ENCODE assay signal across 24 mouse cellular contexts in genomic region chr15:64618471-64618870, GRCm38 (mm10).
DNase-seq lines count a peak whose midpoint lies in the region; ATAC-seq and TF ChIP-seq lines count a peak whose summit lies in the region.
"Had no signal": no experiment of that assay in that cellular context is flagged by ENCODE, and none has a peak within 500 bp of the region (broad histone marks: within the 10 kb centered on the region; RNA-seq: fewer than 3 reads in every experiment).

No protein-coding gene starts in this region.

- no peaks in the 10 kb centered on the region for H3K9me3 ChIP-seq in embryonic facial prominence, embryonic 14.5 days (ENCODE audit: control insufficient read depth, low read length)
- no peaks in the 10 kb centered on the region for H3K9me3 ChIP-seq in embryonic facial prominence, embryonic 10.5 days
- no peaks in the 10 kb centered on the region for H3K9me3 ChIP-seq in limb, embryonic 14.5 days (ENCODE audit: control insufficient read depth, low read length)
- H3K9me3 ChIP-seq: embryonic facial prominence, embryonic 12.5 days; heart, embryonic 10.5 days; hindbrain, embryonic 10.5 days; intestine, embryonic 15.5 days had no signal

- 64% methylated on average over 3 of the region's 3 CpGs for WGBS in embryonic facial prominence, embryonic 14.5 days
- 81% methylated on average over 3 of the region's 3 CpGs for WGBS in embryonic facial prominence, embryonic 10.5 days
- WGBS in limb, embryonic 14.5 days = 59% methylated on average over 3 of the region's 3 CpGs

- DNase-seq in embryonic facial prominence, embryonic 14.5 days (ENCODE audit: low spot score) = peak; percentile 24
- DNase-seq in embryonic facial prominence, embryonic 10.5 days (ENCODE audit: low spot score) = no peak
- DNase-seq in 3134 (ENCODE audit: extremely low read depth, insufficient read length, low spot score) (peak; percentile 51), NIH3T3 (ENCODE audit: low read depth) (peak; percentile 84)
- DNase-seq in limb, embryonic 14.5 days (ENCODE audit: low spot score) = peak; percentile 63
- no peak for DNase-seq in adrenal gland, postnatal 25 days
- no peak for DNase-seq in T-cell, adult 2 months (ENCODE audit: low spot score)
- DNase-seq: adrenal gland, adult 2 months; adrenal gland, postnatal 36 days; cerebellum, adult 2 months; cerebellum, postnatal 14 days; embryo, embryonic 11 days; gastrocnemius, postnatal 10 days; heart, adult 18-20 months; heart, postnatal 14 days; kidney, adult 18-20 months had no signal

- no peak for TF ChIP-seq POLR2A in limb, embryonic 14.5 days (IDR thresholded peaks at IDR 0.05; ENCODE audit: borderline replicate concordance, extremely low read depth, insufficient read depth, insufficient read length)

- H3K4me2 ChIP-seq in embryonic facial prominence, embryonic 14.5 days (ENCODE audit: low read depth, low read length) = no peak overlapping the region
- no peak overlapping the region for H3K4me2 ChIP-seq in limb, embryonic 14.5 days (replicated peaks; ENCODE audit: low read depth, low read length, severe bottlenecking)
- H3K4me2 ChIP-seq: embryonic facial prominence, embryonic 12.5 days; hindbrain, embryonic 14.5 days; intestine, embryonic 15.5 days had no signal

- H3K27me3 ChIP-seq in embryonic facial prominence, embryonic 14.5 days (replicated peaks; ENCODE audit: control insufficient read depth, insufficient read depth, low read length) = no peaks in the 10 kb centered on the region
- no peaks in the 10 kb centered on the region for H3K27me3 ChIP-seq in embryonic facial prominence, embryonic 10.5 days (replicated peaks; ENCODE audit: low read depth, poor library complexity, severe bottlenecking)
- H3K27me3 ChIP-seq in limb, embryonic 14.5 days (ENCODE audit: control insufficient read depth, insufficient read depth, low read length) = no peaks in the 10 kb centered on the region
- H3K27me3 ChIP-seq: embryonic facial prominence, embryonic 12.5 days; intestine, embryonic 15.5 days had no signal

- H3K9ac ChIP-seq in embryonic facial prominence, embryonic 14.5 days (ENCODE audit: low read depth, low read length) = no peak overlapping the region
- H3K9ac ChIP-seq in limb, embryonic 14.5 days (ENCODE audit: low read depth, low read length, severe bottlenecking) = no peak overlapping the region
- H3K9ac ChIP-seq: embryonic facial prominence, embryonic 12.5 days; hindbrain, embryonic 14.5 days; intestine, embryonic 15.5 days had no signal

- H3K4me1 ChIP-seq in embryonic facial prominence, embryonic 14.5 days (ENCODE audit: control insufficient read depth, insufficient read depth, low read length) = peaks cover 4% of the 10 kb centered on the region; the same call in 1 of the 2 replicates
- peaks cover 10% of the 10 kb centered on the region for H3K4me1 ChIP-seq in embryonic facial prominence, embryonic 10.5 days
- no peaks in the 10 kb centered on the region for H3K4me1 ChIP-seq in limb, embryonic 14.5 days (ENCODE audit: control insufficient read depth, insufficient read depth, low read length)
- H3K4me1 ChIP-seq: embryonic facial prominence, embryonic 12.5 days; heart, embryonic 10.5 days; hindbrain, embryonic 10.5 days; intestine, embryonic 15.5 days had no signal

- no peak overlapping the region for H3K27ac ChIP-seq in embryonic facial prominence, embryonic 14.5 days (replicated peaks; ENCODE audit: low read depth, low read length)
- no peak overlapping the region for H3K27ac ChIP-seq in embryonic facial prominence, embryonic 10.5 days (replicated peaks)
- no peak overlapping the region for H3K27ac ChIP-seq in limb, embryonic 14.5 days (replicated peaks; ENCODE audit: low read depth, low read length)
- H3K27ac ChIP-seq: embryonic facial prominence, embryonic 12.5 days; heart, embryonic 10.5 days; hindbrain, embryonic 10.5 days; hindbrain, embryonic 14.5 days; intestine, embryonic 15.5 days had no signal

- no peak overlapping the region for H3K4me3 ChIP-seq in embryonic facial prominence, embryonic 14.5 days (ENCODE audit: low read depth, low read length)
- H3K4me3 ChIP-seq in embryonic facial prominence, embryonic 10.5 days = no peak overlapping the region
- no peak overlapping the region for H3K4me3 ChIP-seq in limb, embryonic 14.5 days (replicated peaks; ENCODE audit: low read length)
- H3K4me3 ChIP-seq: embryonic facial prominence, embryonic 12.5 days; erythroblast, embryonic 14.5 days; heart, embryonic 10.5 days; hindbrain, embryonic 10.5 days; intestine, embryonic 15.5 days had no signal

- H3K36me3 ChIP-seq in embryonic facial prominence, embryonic 14.5 days (ENCODE audit: control insufficient read depth, insufficient read depth, low read length) = no peaks in the 10 kb centered on the region
- H3K36me3 ChIP-seq in embryonic facial prominence, embryonic 10.5 days (replicated peaks) = no peaks in the 10 kb centered on the region
- no peaks in the 10 kb centered on the region for H3K36me3 ChIP-seq in limb, embryonic 14.5 days (ENCODE audit: control insufficient read depth, insufficient read depth, low read length)
- H3K36me3 ChIP-seq: embryonic facial prominence, embryonic 12.5 days; heart, embryonic 10.5 days; hindbrain, embryonic 10.5 days; intestine, embryonic 15.5 days had no signal

- no peak for ATAC-seq in embryonic facial prominence, embryonic 14.5 days (ENCODE audit: low read depth)
- ATAC-seq in limb, embryonic 14.5 days (ENCODE audit: low FRiP score, low read depth) = no peak
- ATAC-seq: activated CD4-positive, CD25-positive, alpha-beta regulatory T cell, adult 4 months; forebrain, embryonic 16.5 days; intestine, embryonic 15.5 days had no signal

Comparison
In these comparisons a context has a peak if more than half of its experiments do, and no peak if none do; other contexts are left out.
1. DNase-seq: peak in embryonic facial prominence, embryonic 14.5 days (single experiment), 3134 (single experiment), NIH3T3 (single experiment) and limb, embryonic 14.5 days (single experiment); none in embryonic facial prominence, embryonic 10.5 days (single experiment), adrenal gland, postnatal 25 days (single experiment) and T-cell, adult 2 months (single experiment).